Mouse (Mus musculus) stomach, postnatal 0 days (tissue): ENCODE results near the gene Tpp1.

Source experiments
- CTCF ChIP-seq: IDR thresholded peaks from 2 replicates; pipeline ENCODE4 v1.5.1; 2016; ENCODE audit warnings: antibody characterized with exemption, low read depth, mild to moderate bottlenecking, moderate library complexity
- EP300 ChIP-seq: optimal IDR thresholded peaks from 2 replicates; pipeline ENCODE3; 2016; ENCODE audit warnings: antibody characterized with exemption

DNA sequence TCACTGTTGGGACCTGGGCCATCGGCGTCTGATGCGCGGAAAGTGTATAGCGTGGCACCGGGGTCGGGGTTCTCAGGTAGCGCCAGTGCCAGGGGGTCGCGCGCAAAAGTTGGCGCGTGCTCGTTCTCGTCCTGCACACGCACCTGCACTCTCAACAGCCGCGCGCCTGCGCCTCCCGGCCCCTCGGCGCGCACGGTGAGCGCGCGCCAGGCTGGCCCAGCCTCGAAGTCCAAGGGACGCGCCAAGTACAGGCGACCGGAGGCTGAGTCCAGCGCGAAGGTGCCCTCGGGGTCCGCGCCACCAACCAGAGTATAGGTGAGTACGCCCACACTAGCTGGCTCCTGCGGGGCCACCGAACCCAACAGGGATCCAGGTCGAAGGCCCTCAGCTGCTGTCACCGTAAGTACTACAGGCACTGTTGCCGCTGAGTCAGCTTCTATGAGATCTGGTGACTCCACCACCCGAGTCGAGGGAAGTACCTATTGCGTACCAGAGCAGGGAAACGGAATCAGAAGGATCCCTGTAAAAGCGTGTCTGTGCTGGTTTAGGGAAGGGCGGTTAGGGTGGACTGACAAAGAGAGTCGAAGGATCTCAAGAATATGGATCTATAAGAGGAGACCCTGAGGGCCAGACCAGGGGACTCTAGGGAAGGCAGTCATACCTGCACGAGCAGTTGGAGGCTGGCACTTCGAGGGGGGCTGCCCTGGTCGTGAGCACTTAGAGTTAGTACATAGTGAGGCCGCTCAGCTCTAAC, 10.7 kb upstream of the Tpp1 start:
- no peak for TF ChIP-seq CTCF
- no peak for TF ChIP-seq EP300
